Mouse (Mus musculus) B cell, adult 2 months (primary cell): Measurements from ENCODE around the gene 1600002K03Rik.

Source experiments
- DNase-seq, 2 experiments: peaks; one replicate each; pipeline ENCODE4 v3.0.0; 2022

The 1600002K03Rik gene

GRCm38 (mm10) chr10:80141786-80142529, 30.8 kb upstream of the 1600002K03Rik start:
- DNase-seq = peak; percentile 89 to 91

GRCm38 (mm10) chr10:80142530-80142925, 30.2 kb upstream of the 1600002K03Rik start:
- no peak for DNase-seq

- no peak for DNase-seq
Measured at GRCm38 (mm10) chr10:80143664-80144063, 29.1 kb upstream of the 1600002K03Rik start.

GRCm38 (mm10) chr10:80144159-80144558, 28.6 kb upstream of the 1600002K03Rik start:
- no peak for DNase-seq

GRCm38 (mm10) chr10:80144864-80145838, 27.6 kb upstream of the 1600002K03Rik start:
- DNase-seq = peak; percentile 82 to 84

- DNase-seq = no peak
Measured at GRCm38 (mm10) chr10:80145896-80146295, 26.8 kb upstream of the 1600002K03Rik start.

GRCm38 (mm10) chr10:80146568-80147011, 26.2 kb upstream of the 1600002K03Rik start:
- DNase-seq = no peak

- no peak for DNase-seq
Measured at GRCm38 (mm10) chr10:80147146-80147718, 25.5 kb upstream of the 1600002K03Rik start.

GRCm38 (mm10) chr10:80147719-80148601, 24.8 kb upstream of the 1600002K03Rik start, which contains the start of gene Midn:
TSS of gene Midn (plus strand) at chr10:80148272.
- DNase-seq = peak; percentile 46 to 51

- DNase-seq = peak; percentile 93 to 96
Measured at GRCm38 (mm10) chr10:80148610-80149290, 24.0 kb upstream of the 1600002K03Rik start.

- peak; percentile 94 to 96 for DNase-seq
Measured at GRCm38 (mm10) chr10:80149291-80150225, 23.2 kb upstream of the 1600002K03Rik start.

- DNase-seq = peak; percentile 72 to 75
Measured at GRCm38 (mm10) chr10:80150226-80151210, 22.2 kb upstream of the 1600002K03Rik start.

- DNase-seq = peak; percentile 53
Measured at GRCm38 (mm10) chr10:80151211-80152034, 21.3 kb upstream of the 1600002K03Rik start.

GRCm38 (mm10) chr10:80152071-80152872, 20.5 kb upstream of the 1600002K03Rik start:
- DNase-seq = peak; percentile 37 to 40

- peak; percentile 50 to 57 for DNase-seq
Measured at GRCm38 (mm10) chr10:80152873-80153260, 19.9 kb upstream of the 1600002K03Rik start.

GRCm38 (mm10) chr10:80153713-80154112, 19.0 kb upstream of the 1600002K03Rik start:
- DNase-seq = no peak

GRCm38 (mm10) chr10:80154384-80154783, 18.4 kb upstream of the 1600002K03Rik start:
- no peak for DNase-seq
